Mouse (Mus musculus): Measurements from ENCODE around the gene Pf4.

GRCm38 (mm10) chr5:90731480-90731879 is 40.8 kb upstream of the Pf4 start:
- TF ChIP-seq CTCF (IDR thresholded peaks at IDR 0.05; ENCODE audit: low read depth) (no peak), EP300 (IDR thresholded peaks at IDR 0.05; ENCODE audit: low read depth) (no peak)
